Mouse (Mus musculus): ENCODE measurements around the gene Gm11549. TPM values are rescaled to one million over a fixed set of nuclear protein-coding genes. Genes with fewer than 3 reads are reported as not detected.
A peak's percentile ranks its signal among the peaks of the same experiment; 100 is the strongest.

The Gm11549 gene
- polyA plus RNA-seq (2014; fragmentation: Nextera tagmentation; extraction: Ambion mirVana) = 0.16 and 0.20 TPM in 2 replicates

- 1% methylated on average over 51 of the region's 51 CpGs for WGBS
- ATAC-seq (replicated peaks; ENCODE audit: low FRiP score, low TSS enrichment, low read depth) = 0 out of 2 replicates have a peak, but pooled peaks have one; percentile 40
Observed at GRCm38 (mm10) chr3:36521073-36522060, at the start of gene Gm11549. Gene Gm11549, minus strand, starts transcription at chr3:36521813.

GRCm38 (mm10) chr3:36569836-36570235, 48.2 kb upstream of the Gm11549 start:
- 0 out of 2 replicates have a peak overlapping the region, but pooled peaks have one; percentile 85 for H3K9ac ChIP-seq (ENCODE audit: low read length)
- H3K9me3 ChIP-seq (ENCODE audit: control insufficient read depth, low read length) = no peaks in the 10 kb centered on the region
- H3K4me3 ChIP-seq (ENCODE audit: low read depth, low read length) = peak overlapping the region; percentile 89
- peaks cover 49% of the 10 kb centered on the region for H3K36me3 ChIP-seq (ENCODE audit: control insufficient read depth, insufficient read depth, low read length)
- H3K4me1 ChIP-seq (replicated peaks; ENCODE audit: control insufficient read depth, insufficient read depth, low read length) = peaks cover 16% of the 10 kb centered on the region; the same call in 1 of the 2 replicates
- no peak overlapping the region for H3K27ac ChIP-seq (ENCODE audit: low read depth)
- DNase-seq (ENCODE audit: low spot score) (no peak), ATAC-seq (replicated peaks; ENCODE audit: low FRiP score, low TSS enrichment, low read depth) (no peak)
- WGBS = 84% methylated on average over 5 of the region's 5 CpGs
- H3K27me3 ChIP-seq (replicated peaks; ENCODE audit: control insufficient read depth, insufficient read depth, low read length) = no peaks in the 10 kb centered on the region
- peak overlapping the region; percentile 69 for H3K4me2 ChIP-seq (ENCODE audit: low read length)

More at GRCm38 (mm10) chr3:36521073-36522060, at the start of gene Gm11549:
- Histone ChIP-seq H3K9ac (ENCODE audit: low read length) (peak within 1 kb of the TSS; percentile 6; the same call in 1 of the 2 replicates), H3K4me2 (ENCODE audit: low read length) (peak within 1 kb of the TSS; percentile 88), H3K9me3 (ENCODE audit: control insufficient read depth, low read length) (no peaks in the 10 kb centered on the region), H3K27ac (ENCODE audit: low read depth) (no peak within 1 kb of the TSS), H3K27me3 (replicated peaks; ENCODE audit: control insufficient read depth, insufficient read depth, low read length) (peaks cover 32% of the 10 kb centered on the region), H3K36me3 (ENCODE audit: control insufficient read depth, insufficient read depth, low read length) (no peaks in the 10 kb centered on the region), H3K4me1 (replicated peaks; ENCODE audit: control insufficient read depth, insufficient read depth, low read length) (no peaks in the 10 kb centered on the region), H3K4me3 (ENCODE audit: low read depth, low read length) (peak within 1 kb of the TSS; percentile 40)
- DNase-seq (ENCODE audit: low spot score) = peak; percentile 71

- no peak overlapping the region for H3K27ac ChIP-seq (ENCODE audit: low read depth)
- ATAC-seq (replicated peaks; ENCODE audit: low FRiP score, low TSS enrichment, low read depth) = no peak
- H3K4me2 ChIP-seq (ENCODE audit: low read length) = no peak overlapping the region
- WGBS = 84% methylated on average over 3 of the region's 3 CpGs
- no peaks in the 10 kb centered on the region for H3K4me1 ChIP-seq (replicated peaks; ENCODE audit: control insufficient read depth, insufficient read depth, low read length)
- no peak overlapping the region for H3K4me3 ChIP-seq (ENCODE audit: low read depth, low read length)
- DNase-seq (ENCODE audit: low spot score) = no peak
- peaks cover 97% of the 10 kb centered on the region for H3K36me3 ChIP-seq (ENCODE audit: control insufficient read depth, insufficient read depth, low read length)
- no peak overlapping the region for H3K9ac ChIP-seq (ENCODE audit: low read length)
- H3K27me3 ChIP-seq (replicated peaks; ENCODE audit: control insufficient read depth, insufficient read depth, low read length) = no peaks in the 10 kb centered on the region
- no peaks in the 10 kb centered on the region for H3K9me3 ChIP-seq (ENCODE audit: control insufficient read depth, low read length)
Observed at GRCm38 (mm10) chr3:36563666-36564065, 42.1 kb upstream of the Gm11549 start.

GRCm38 (mm10) chr3:36559606-36560005, 38.0 kb upstream of the Gm11549 start:
- Histone ChIP-seq H3K4me3 (ENCODE audit: low read depth, low read length) (no peak overlapping the region), H3K27ac (ENCODE audit: low read depth) (no peak overlapping the region), H3K9ac (ENCODE audit: low read length) (no peak overlapping the region), H3K27me3 (replicated peaks; ENCODE audit: control insufficient read depth, insufficient read depth, low read length) (no peaks in the 10 kb centered on the region), H3K4me2 (ENCODE audit: low read length) (no peak overlapping the region), H3K4me1 (replicated peaks; ENCODE audit: control insufficient read depth, insufficient read depth, low read length) (no peaks in the 10 kb centered on the region), H3K9me3 (ENCODE audit: control insufficient read depth, low read length) (no peaks in the 10 kb centered on the region), H3K36me3 (ENCODE audit: control insufficient read depth, insufficient read depth, low read length) (peaks cover 96% of the 10 kb centered on the region)
- DNase-seq (ENCODE audit: low spot score) (no peak), ATAC-seq (replicated peaks; ENCODE audit: low FRiP score, low TSS enrichment, low read depth) (no peak)
- WGBS = 79% methylated on average over 4 of the region's 4 CpGs

GRCm38 (mm10) chr3:36557601-36558000, 36.0 kb upstream of the Gm11549 start:
- H3K27ac ChIP-seq (ENCODE audit: low read depth) = no peak overlapping the region
- peaks cover 86% of the 10 kb centered on the region for H3K36me3 ChIP-seq (ENCODE audit: control insufficient read depth, insufficient read depth, low read length)
- 96% methylated on average over 1 of the region's 1 CpGs for WGBS
- H3K4me2 ChIP-seq (ENCODE audit: low read length) = no peak overlapping the region
- H3K27me3 ChIP-seq (replicated peaks; ENCODE audit: control insufficient read depth, insufficient read depth, low read length) = no peaks in the 10 kb centered on the region
- H3K9ac ChIP-seq (ENCODE audit: low read length) = no peak overlapping the region
- no peak overlapping the region for H3K4me3 ChIP-seq (ENCODE audit: low read depth, low read length)
- DNase-seq (ENCODE audit: low spot score) (no peak), ATAC-seq (replicated peaks; ENCODE audit: low FRiP score, low TSS enrichment, low read depth) (no peak)
- H3K9me3 ChIP-seq (ENCODE audit: control insufficient read depth, low read length) = no peaks in the 10 kb centered on the region
- H3K4me1 ChIP-seq (replicated peaks; ENCODE audit: control insufficient read depth, insufficient read depth, low read length) = no peaks in the 10 kb centered on the region; the same call in 1 of the 2 replicates

DNA sequence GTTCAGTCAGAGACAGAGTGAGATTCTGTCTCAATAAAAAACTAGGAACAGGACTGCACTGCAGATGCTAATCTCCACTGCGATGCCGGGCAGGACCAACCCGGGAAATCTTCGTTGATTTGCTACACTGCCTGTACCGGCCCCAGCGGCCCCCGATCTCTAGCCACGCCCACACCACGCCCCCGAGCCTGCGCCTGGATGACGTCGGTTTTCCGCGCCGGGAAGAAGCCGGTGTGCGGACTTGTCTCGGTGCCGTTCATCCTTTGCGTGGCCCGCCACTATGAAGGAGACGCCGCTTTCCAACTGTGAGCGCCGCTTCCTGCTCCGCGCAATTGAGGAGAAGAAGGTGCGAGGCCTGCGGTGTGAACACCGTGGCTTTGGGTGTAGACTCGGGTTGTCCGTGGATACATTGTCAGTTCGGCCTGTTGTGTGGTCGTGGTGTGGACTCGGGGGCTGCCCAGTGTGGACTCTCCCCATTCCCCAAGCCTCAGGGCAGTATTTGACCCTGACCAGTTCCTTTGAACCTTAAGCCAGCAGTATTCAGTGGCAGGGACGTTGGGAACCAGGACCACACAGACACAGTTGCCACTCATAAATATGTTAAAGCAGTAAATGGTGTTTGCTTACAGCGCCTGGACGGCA, 30.9 kb upstream of the Gm11549 start, which contains the start of gene Exosc9:
Gene Exosc9 (plus strand): TSS at position 201 of the 642 bp plus-strand sequence.
- Histone ChIP-seq H3K4me2 (ENCODE audit: low read length) (peak within 1 kb of the TSS; percentile 93), H3K27me3 (replicated peaks; ENCODE audit: control insufficient read depth, insufficient read depth, low read length) (no peaks in the 10 kb centered on the region), H3K9ac (ENCODE audit: low read length) (peak within 1 kb of the TSS; percentile 47), H3K36me3 (ENCODE audit: control insufficient read depth, insufficient read depth, low read length) (peaks cover 38% of the 10 kb centered on the region), H3K4me3 (ENCODE audit: low read depth, low read length) (peak within 1 kb of the TSS; percentile 65), H3K9me3 (ENCODE audit: control insufficient read depth, low read length) (no peaks in the 10 kb centered on the region), H3K27ac (ENCODE audit: low read depth) (peak within 1 kb of the TSS; percentile 40), H3K4me1 (replicated peaks; ENCODE audit: control insufficient read depth, insufficient read depth, low read length) (peaks cover 9% of the 10 kb centered on the region)
- peak; percentile 96 for ATAC-seq (replicated peaks; ENCODE audit: low FRiP score, low TSS enrichment, low read depth)
- peak; percentile 100 for DNase-seq (ENCODE audit: low spot score)
- WGBS = under 1% methylated on average over 39 of the region's 39 CpGs

- 19% methylated on average over 12 of the region's 12 CpGs for WGBS
- peaks cover 32% of the 10 kb centered on the region for H3K36me3 ChIP-seq (ENCODE audit: control insufficient read depth, insufficient read depth, low read length)
- H3K4me1 ChIP-seq (replicated peaks; ENCODE audit: control insufficient read depth, insufficient read depth, low read length) = peaks cover 9% of the 10 kb centered on the region
- peak overlapping the region; percentile 40 for H3K27ac ChIP-seq (ENCODE audit: low read depth)
- H3K27me3 ChIP-seq (replicated peaks; ENCODE audit: control insufficient read depth, insufficient read depth, low read length) = no peaks in the 10 kb centered on the region
- peak overlapping the region; percentile 93 for H3K4me2 ChIP-seq (ENCODE audit: low read length)
- H3K4me3 ChIP-seq (ENCODE audit: low read depth, low read length) = peak overlapping the region; percentile 65
- ATAC-seq (replicated peaks; ENCODE audit: low FRiP score, low TSS enrichment, low read depth) = peak; percentile 54
- peak overlapping the region; percentile 47 for H3K9ac ChIP-seq (ENCODE audit: low read length)
- peak; percentile 54 for DNase-seq (ENCODE audit: low spot score)
- H3K9me3 ChIP-seq (ENCODE audit: control insufficient read depth, low read length) = no peaks in the 10 kb centered on the region
Observed at GRCm38 (mm10) chr3:36551851-36552384, 30.3 kb upstream of the Gm11549 start.

DNA sequence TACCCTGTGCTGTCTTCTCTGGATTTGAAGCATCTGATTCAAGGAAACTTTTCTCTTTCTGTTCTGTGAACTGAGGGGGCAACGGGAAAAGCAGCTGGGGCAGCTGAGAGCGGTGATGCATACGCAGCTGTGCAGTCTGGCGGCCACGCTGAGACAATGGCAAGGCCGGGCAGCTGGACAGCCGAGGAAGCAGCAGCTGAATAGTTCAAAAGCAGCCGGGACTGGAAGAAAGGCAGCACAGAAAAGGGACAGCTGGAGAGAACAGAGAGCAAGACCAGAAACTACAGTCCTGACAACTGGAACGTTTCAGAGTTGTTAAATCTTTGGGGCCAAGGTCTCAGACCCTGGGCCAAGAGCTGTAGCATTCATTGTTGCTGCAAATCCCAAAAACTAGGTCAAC, 29.7 kb upstream of the Gm11549 start:
- Histone ChIP-seq H3K9ac (ENCODE audit: low read length) (no peak overlapping the region), H3K27me3 (replicated peaks; ENCODE audit: control insufficient read depth, insufficient read depth, low read length) (no peaks in the 10 kb centered on the region), H3K9me3 (ENCODE audit: control insufficient read depth, low read length) (no peaks in the 10 kb centered on the region), H3K4me1 (replicated peaks; ENCODE audit: control insufficient read depth, insufficient read depth, low read length) (peaks cover 9% of the 10 kb centered on the region), H3K36me3 (ENCODE audit: control insufficient read depth, insufficient read depth, low read length) (peaks cover 27% of the 10 kb centered on the region), H3K27ac (ENCODE audit: low read depth) (peak overlapping the region; percentile 40; the same call in 1 of the 2 replicates), H3K4me3 (ENCODE audit: low read depth, low read length) (no peak overlapping the region), H3K4me2 (ENCODE audit: low read length) (peak overlapping the region; percentile 93)
- no peak; the same call in 1 of the 2 replicates for ATAC-seq (replicated peaks; ENCODE audit: low FRiP score, low TSS enrichment, low read depth)
- WGBS = 56% methylated on average over 9 of the region's 9 CpGs
- peak; percentile 59 for DNase-seq (ENCODE audit: low spot score)

Measured in intestine, embryonic 14.5 days (tissue).